Mouse (Mus musculus) liver, embryonic 14.5 days (tissue): Measurements from ENCODE around the gene Prkcb.

Source experiments
- CTCF ChIP-seq: IDR thresholded peaks from 2 replicates; pipeline ENCODE4 v1.5.1; 2016; ENCODE audit warnings: antibody characterized with exemption, low read depth, control low read depth
- EP300 ChIP-seq: IDR thresholded peaks from 2 replicates; pipeline ENCODE4 v1.6.1; 2016; ENCODE audit warnings: antibody characterized with exemption, low read depth

GRCm38 (mm10) chr7:122597313-122597712, 308.8 kb downstream of the Prkcb start:
- TF ChIP-seq EP300 (no peak), CTCF (no peak)
